Mouse (Mus musculus) stomach, postnatal 0 days (tissue): ENCODE data around the gene Rgma. TPM values are rescaled to one million over a fixed set of nuclear protein-coding genes. Genes with fewer than 3 reads are reported as not detected.
A peak's percentile ranks its signal among the peaks of the same experiment; 100 is the strongest.

ENCODE experiments used
- ATAC-seq: fragments of 200-750 bp; cut with Nextera tagmentation; 2 replicates; pipeline ENCODE4 v1.8.0; 2017; ENCODE audit not compliant: low FRiP score, low TSS enrichment
- DNase-seq: peaks from one replicate; pipeline ENCODE4 v3.0.0-alpha.2; 2016; ENCODE audit warnings: low spot score
- H3K27ac ChIP-seq: fragments of 300-500 bp; sonication (generic); replicated peaks from 2 replicates; pipeline ENCODE4 v1.5.1; 2014; ENCODE audit warnings: mild to moderate bottlenecking, control low read depth
- H3K27me3 ChIP-seq: fragments of 300-500 bp; sonication (generic); 2 replicates; pipeline ENCODE4 v1.6.1; 2014; ENCODE audit warnings: low read length; ENCODE audit not compliant: control insufficient read depth, insufficient read depth
- H3K36me3 ChIP-seq: fragments of 300-500 bp; sonication (generic); 2 replicates; pipeline ENCODE4 v1.6.1; 2014; ENCODE audit warnings: low read length, mixed read lengths; ENCODE audit not compliant: control insufficient read depth, insufficient read depth
- H3K4me1 ChIP-seq: fragments of 300-500 bp; sonication (generic); replicated peaks from 2 replicates; pipeline ENCODE4 v1.6.1; 2014; ENCODE audit warnings: antibody characterized with exemption; ENCODE audit not compliant: control insufficient read depth, insufficient read depth
- H3K4me2 ChIP-seq: fragments of 300-500 bp; sonication (generic); replicated peaks from 2 replicates; pipeline ENCODE4 v1.6.1; 2014; ENCODE audit warnings: low read depth, mild to moderate bottlenecking, control low read depth, moderate library complexity
- H3K4me3 ChIP-seq: fragments of 300-500 bp; sonication (generic); 2 replicates; pipeline ENCODE4 v1.5.1; 2014; ENCODE audit warnings: low read depth, low read length, control low read depth
- H3K9ac ChIP-seq: fragments of 300-500 bp; sonication (generic); 2 replicates; pipeline ENCODE4 v1.6.1; 2014; ENCODE audit warnings: mild to moderate bottlenecking, low read length, control low read depth, mixed read lengths
- H3K9me3 ChIP-seq: fragments of 300-500 bp; sonication (generic); 2 replicates; pipeline ENCODE4 v1.6.1; 2016; ENCODE audit warnings: low read length; ENCODE audit not compliant: control insufficient read depth
- CTCF ChIP-seq: IDR thresholded peaks from 2 replicates; pipeline ENCODE4 v1.5.1; 2016; ENCODE audit warnings: antibody characterized with exemption, low read depth, mild to moderate bottlenecking, moderate library complexity
- EP300 ChIP-seq: optimal IDR thresholded peaks from 2 replicates; pipeline ENCODE3; 2016; ENCODE audit warnings: antibody characterized with exemption
- WGBS: fragments of 180-500 bp; shearing (Covaris S2); extraction: QIAGEN DNeasy Blood & Tissue Kit; methylation state at CpG from one replicate; pipeline ENCODE4 v1.1.7; 2014; 5-methylcytosine and 5-hydroxymethylcytosine counted together
- polyA plus RNA-seq: library from polyadenylated mRNA; unstranded; fragments of >200 nt; fragmentation: Nextera tagmentation; extraction: Ambion mirVana; gene quantifications from 2 replicates; pipeline ENCODE4 v1.2.1, GENCODE M21; 2015

Rgma gene
- polyA plus RNA-seq, 1 experiment from 2014 or later, result 4.5 TPM

GRCm38 (mm10) chr7:73424705-73425104 lies 49.4 kb downstream of the Rgma start:
- H3K27me3 ChIP-seq, result no peaks in the 10 kb centered on the region
- no peak overlapping the region for H3K4me3 ChIP-seq
- WGBS, result 49% methylated on average over 3 of the region's 3 CpGs
- H3K4me1 ChIP-seq, result no peaks in the 10 kb centered on the region
- H3K9me3 ChIP-seq, result no peaks in the 10 kb centered on the region
- no peak overlapping the region for H3K9ac ChIP-seq
- no peak overlapping the region for H3K27ac ChIP-seq
- ATAC-seq (no peak), DNase-seq (no peak)
- H3K36me3 ChIP-seq, result peaks cover 17% of the 10 kb centered on the region
- TF ChIP-seq EP300, result no peak
- no peak overlapping the region for H3K4me2 ChIP-seq

- H3K4me1 ChIP-seq, result no peaks in the 10 kb centered on the region
- ATAC-seq (no peak), DNase-seq (no peak)
- no peaks in the 10 kb centered on the region for H3K27me3 ChIP-seq
- H3K27ac ChIP-seq, result no peak overlapping the region
- H3K4me2 ChIP-seq, result no peak overlapping the region
- peaks cover 17% of the 10 kb centered on the region for H3K36me3 ChIP-seq
- H3K9me3 ChIP-seq, result no peaks in the 10 kb centered on the region
- no peak overlapping the region for H3K4me3 ChIP-seq
- TF ChIP-seq CTCF, result no peak
- no peak for TF ChIP-seq EP300
- WGBS, result 90% methylated on average over 7 of the region's 7 CpGs
- no peak overlapping the region for H3K9ac ChIP-seq
These were observed 50.1 kb downstream of the Rgma start for GRCm38 (mm10) chr7:73425451-73425850.

- no peak overlapping the region for H3K4me2 ChIP-seq
- no peaks in the 10 kb centered on the region for H3K4me1 ChIP-seq
- DNase-seq (no peak), ATAC-seq (no peak)
- no peaks in the 10 kb centered on the region for H3K27me3 ChIP-seq
- no peak for TF ChIP-seq CTCF
- TF ChIP-seq EP300, result no peak
- H3K9ac ChIP-seq, result no peak overlapping the region
- 57% methylated on average over 3 of the region's 3 CpGs for WGBS
- H3K4me3 ChIP-seq, result no peak overlapping the region
- H3K9me3 ChIP-seq, result no peaks in the 10 kb centered on the region
- peaks cover 17% of the 10 kb centered on the region for H3K36me3 ChIP-seq
- no peak overlapping the region for H3K27ac ChIP-seq
These were observed 50.9 kb downstream of the Rgma start for GRCm38 (mm10) chr7:73426235-73426634.

- Histone ChIP-seq H3K4me2 (no peak overlapping the region), H3K27me3 (no peaks in the 10 kb centered on the region), H3K4me1 (no peaks in the 10 kb centered on the region), H3K9me3 (no peaks in the 10 kb centered on the region), H3K9ac (no peak overlapping the region), H3K36me3 (peaks cover 17% of the 10 kb centered on the region), H3K4me3 (no peak overlapping the region), H3K27ac (no peak overlapping the region)
- 70% methylated on average over 8 of the region's 8 CpGs for WGBS
- TF ChIP-seq CTCF (0 out of 2 replicates have a peak, but pooled peaks have one; percentile 2), EP300 (no peak)
- DNase-seq, result no peak
- ATAC-seq, result no peak
These were observed 51.6 kb downstream of the Rgma start for GRCm38 (mm10) chr7:73426752-73427386.

- Histone ChIP-seq H3K9me3 (no peaks in the 10 kb centered on the region), H3K9ac (no peak overlapping the region), H3K27ac (no peak overlapping the region), H3K27me3 (no peaks in the 10 kb centered on the region), H3K36me3 (peaks cover 17% of the 10 kb centered on the region), H3K4me3 (no peak overlapping the region), H3K4me2 (no peak overlapping the region), H3K4me1 (no peaks in the 10 kb centered on the region)
- WGBS, result 92% methylated on average over 6 of the region's 6 CpGs
- no peak for TF ChIP-seq CTCF
- TF ChIP-seq EP300, result no peak
- ATAC-seq (no peak), DNase-seq (no peak)
These were observed 52.5 kb downstream of the Rgma start for GRCm38 (mm10) chr7:73427794-73428193.

GRCm38 (mm10) chr7:73428525-73428924 lies 53.2 kb downstream of the Rgma start:
- Histone ChIP-seq H3K27ac (no peak overlapping the region), H3K4me1 (no peaks in the 10 kb centered on the region), H3K36me3 (peaks cover 17% of the 10 kb centered on the region), H3K9me3 (no peaks in the 10 kb centered on the region), H3K27me3 (no peaks in the 10 kb centered on the region), H3K9ac (no peak overlapping the region), H3K4me2 (no peak overlapping the region), H3K4me3 (no peak overlapping the region)
- TF ChIP-seq CTCF (no peak), EP300 (no peak)
- ATAC-seq (no peak), DNase-seq (no peak)
- WGBS, result 75% methylated on average over 3 of the region's 3 CpGs
